Mouse (Mus musculus): ENCODE measurements around the gene 4921524J17Rik. TPM values are rescaled to one million over a fixed set of nuclear protein-coding genes. Genes with fewer than 3 reads are reported as not detected.

Gene 4921524J17Rik
- polyA plus RNA-seq, 1 experiment from 2014 or later = 15.6 TPM

- Histone ChIP-seq H3K4me2 (peak overlapping the region; percentile 74), H3K4me3 (replicated peaks) (peak overlapping the region; percentile 65), H3K9me3 (replicated peaks) (no peaks in the 10 kb centered on the region), H3K36me3 (replicated peaks) (peaks cover 4% of the 10 kb centered on the region; the same call in 1 of the 2 replicates), H3K27ac (replicated peaks) (peak overlapping the region; percentile 99), H3K9ac (peak overlapping the region; percentile 75), H3K27me3 (no peaks in the 10 kb centered on the region), H3K4me1 (replicated peaks) (peaks cover 77% of the 10 kb centered on the region)
- WGBS (ENCODE audit: insufficient replicate concordance) = 8% methylated on average over 8 of the region's 8 CpGs
- peak; percentile 91 for ATAC-seq (ENCODE audit: insufficient read depth)
These were observed 51.8 kb downstream of the 4921524J17Rik start for GRCm38 (mm10) chr8:85380824-85381209.

GRCm38 (mm10) chr8:85380123-85380823 lies 52.4 kb downstream of the 4921524J17Rik start:
- peak; percentile 51 for ATAC-seq (ENCODE audit: insufficient read depth)
- H3K27me3 ChIP-seq = no peaks in the 10 kb centered on the region
- 25% methylated on average over 10 of the region's 10 CpGs for WGBS (ENCODE audit: insufficient replicate concordance)
- H3K9ac ChIP-seq = peak overlapping the region; percentile 75
- peaks cover 82% of the 10 kb centered on the region for H3K4me1 ChIP-seq (replicated peaks)
- peak overlapping the region; percentile 74 for H3K4me2 ChIP-seq
- H3K36me3 ChIP-seq (replicated peaks) = peaks cover 4% of the 10 kb centered on the region; the same call in 1 of the 2 replicates
- no peaks in the 10 kb centered on the region for H3K9me3 ChIP-seq (replicated peaks)
- H3K27ac ChIP-seq (replicated peaks) = peak overlapping the region; percentile 99
- H3K4me3 ChIP-seq (replicated peaks) = peak overlapping the region; percentile 65

DNA sequence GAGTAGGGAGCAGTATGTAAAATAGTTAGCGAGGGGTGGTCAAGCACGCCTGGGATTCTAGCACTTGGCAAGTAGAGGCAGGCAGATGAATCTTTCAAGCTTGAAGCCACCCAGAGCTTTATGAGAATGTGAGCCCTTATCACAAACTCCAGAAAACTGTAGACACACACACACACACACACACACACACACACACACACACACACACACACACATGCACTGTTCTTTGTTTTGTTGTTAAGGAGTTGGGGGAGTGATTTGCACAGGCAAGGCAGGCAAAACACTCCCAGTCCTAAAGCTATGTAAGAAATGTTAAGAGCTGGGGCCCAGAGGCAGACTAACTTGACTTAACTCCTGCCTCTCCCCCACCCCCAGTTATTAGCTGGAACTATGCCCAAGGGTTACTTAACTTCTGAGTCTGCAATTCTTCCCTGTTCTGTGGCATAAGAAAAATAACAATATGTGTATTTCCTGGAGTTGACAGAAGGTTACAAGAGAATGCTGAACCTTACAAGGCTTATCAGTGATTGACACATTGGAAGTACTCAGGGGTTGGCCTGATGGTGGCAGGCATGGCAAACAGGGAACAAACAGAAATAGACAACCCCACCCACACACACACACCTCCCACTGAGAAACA lies 53.4 kb downstream of the 4921524J17Rik start:
- H3K27ac ChIP-seq (replicated peaks) = peak overlapping the region; percentile 99
- peak overlapping the region; percentile 75 for H3K9ac ChIP-seq
- H3K4me2 ChIP-seq = peak overlapping the region; percentile 74
- H3K9me3 ChIP-seq (replicated peaks) = no peaks in the 10 kb centered on the region
- H3K4me1 ChIP-seq (replicated peaks) = peaks cover 91% of the 10 kb centered on the region
- H3K27me3 ChIP-seq = no peaks in the 10 kb centered on the region
- WGBS (ENCODE audit: insufficient replicate concordance) = 7% methylated on average over 2 of the region's 2 CpGs
- H3K4me3 ChIP-seq (replicated peaks) = peak overlapping the region; percentile 65
- peak; percentile 76 for ATAC-seq (ENCODE audit: insufficient read depth)
- peaks cover 7% of the 10 kb centered on the region for H3K36me3 ChIP-seq (replicated peaks)

DNA sequence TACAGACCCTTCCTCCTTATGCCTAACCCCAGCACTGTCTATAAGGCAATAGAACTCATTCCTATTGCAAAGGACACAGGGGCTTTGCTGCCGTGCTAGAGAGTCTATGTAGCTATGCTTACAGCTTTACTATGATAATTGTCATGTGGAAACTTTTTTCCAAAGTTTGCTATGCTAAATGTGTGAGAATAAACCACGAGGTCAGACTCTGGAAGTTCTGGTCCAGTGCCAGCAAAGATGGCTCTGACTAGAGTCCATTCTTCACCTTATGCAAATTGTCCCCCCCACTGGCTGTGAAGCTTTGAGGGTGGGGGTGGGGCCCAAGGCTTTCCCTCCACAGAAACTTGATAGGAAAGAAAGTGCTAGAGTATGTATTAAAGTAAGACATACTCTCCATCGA lies 56.1 kb downstream of the 4921524J17Rik start:
- Histone ChIP-seq H3K27me3 (no peaks in the 10 kb centered on the region), H3K9ac (no peak overlapping the region)

GRCm38 (mm10) chr8:85374286-85374685 lies 58.3 kb downstream of the 4921524J17Rik start:
- Histone ChIP-seq H3K9me3 (replicated peaks) (no peaks in the 10 kb centered on the region), H3K4me1 (replicated peaks) (peaks cover 54% of the 10 kb centered on the region), H3K27ac (replicated peaks) (no peak overlapping the region), H3K9ac (no peak overlapping the region), H3K4me3 (replicated peaks) (no peak overlapping the region), H3K36me3 (replicated peaks) (peaks cover 31% of the 10 kb centered on the region), H3K27me3 (no peaks in the 10 kb centered on the region), H3K4me2 (no peak overlapping the region)
- ATAC-seq (ENCODE audit: insufficient read depth) = no peak
- 73% methylated on average over 4 of the region's 4 CpGs for WGBS (ENCODE audit: insufficient replicate concordance)

More for the DNA sequence above, 56.1 kb downstream of the 4921524J17Rik start:
- Histone ChIP-seq H3K4me1 (replicated peaks) (peaks cover 75% of the 10 kb centered on the region), H3K36me3 (replicated peaks) (peaks cover 19% of the 10 kb centered on the region), H3K27ac (replicated peaks) (peak overlapping the region; percentile 2), H3K9me3 (replicated peaks) (no peaks in the 10 kb centered on the region), H3K4me2 (no peak overlapping the region), H3K4me3 (replicated peaks) (no peak overlapping the region)
- WGBS (ENCODE audit: insufficient replicate concordance) = 61% methylated on average over 3 of the region's 3 CpGs
- no peak for ATAC-seq (ENCODE audit: insufficient read depth)

GRCm38 (mm10) chr8:85373435-85374039 lies 59.1 kb downstream of the 4921524J17Rik start:
- H3K4me3 ChIP-seq (replicated peaks) = no peak overlapping the region
- peaks cover 54% of the 10 kb centered on the region for H3K4me1 ChIP-seq (replicated peaks)
- ATAC-seq (ENCODE audit: insufficient read depth) = no peak
- H3K36me3 ChIP-seq (replicated peaks) = peaks cover 36% of the 10 kb centered on the region
- H3K4me2 ChIP-seq = no peak overlapping the region
- no peaks in the 10 kb centered on the region for H3K27me3 ChIP-seq
- WGBS (ENCODE audit: insufficient replicate concordance) = 28% methylated on average over 5 of the region's 5 CpGs
- peak overlapping the region; percentile 62 for H3K27ac ChIP-seq (replicated peaks)
- no peaks in the 10 kb centered on the region for H3K9me3 ChIP-seq (replicated peaks)
- H3K9ac ChIP-seq = no peak overlapping the region; the same call in 1 of the 2 replicates

DNA sequence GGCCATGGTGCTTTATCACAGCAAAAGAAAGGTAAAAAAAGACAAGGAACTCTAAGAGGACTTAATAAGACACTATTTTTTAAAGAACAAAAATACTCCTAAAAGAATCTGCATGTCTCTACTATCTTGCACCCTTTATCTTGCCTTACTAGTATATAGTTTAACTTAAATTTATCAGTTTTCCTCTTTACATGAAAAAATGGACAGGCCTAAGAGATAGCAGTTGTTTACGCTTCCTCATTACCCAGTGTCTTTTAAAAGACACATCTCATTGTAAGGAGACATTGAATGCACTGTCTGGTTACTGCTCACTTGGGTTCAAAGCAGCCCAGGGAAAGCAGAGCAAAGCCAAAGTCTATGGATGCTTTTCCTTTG lies 60.2 kb downstream of the 4921524J17Rik start:
- peaks cover 36% of the 10 kb centered on the region for H3K36me3 ChIP-seq (replicated peaks)
- H3K4me2 ChIP-seq = no peak overlapping the region
- H3K27me3 ChIP-seq = no peaks in the 10 kb centered on the region
- peaks cover 51% of the 10 kb centered on the region for H3K4me1 ChIP-seq (replicated peaks)
- no peak overlapping the region for H3K4me3 ChIP-seq (replicated peaks)
- H3K9ac ChIP-seq = no peak overlapping the region
- H3K9me3 ChIP-seq (replicated peaks) = no peaks in the 10 kb centered on the region
- no peak for ATAC-seq (ENCODE audit: insufficient read depth)
- H3K27ac ChIP-seq (replicated peaks) = peak overlapping the region; percentile 41; the same call in 1 of the 2 replicates
- WGBS (ENCODE audit: insufficient replicate concordance) = 43% methylated on average over 1 of the region's 1 CpGs

- peaks cover 50% of the 10 kb centered on the region for H3K4me1 ChIP-seq (replicated peaks)
- peaks cover 34% of the 10 kb centered on the region for H3K36me3 ChIP-seq (replicated peaks)
- H3K27me3 ChIP-seq = no peaks in the 10 kb centered on the region
- no peaks in the 10 kb centered on the region for H3K9me3 ChIP-seq (replicated peaks)
- no peak overlapping the region; the same call in 1 of the 2 replicates for H3K27ac ChIP-seq (replicated peaks)
- 72% methylated on average over 5 of the region's 5 CpGs for WGBS (ENCODE audit: insufficient replicate concordance)
- no peak for ATAC-seq (ENCODE audit: insufficient read depth)
- H3K4me3 ChIP-seq (replicated peaks) = no peak overlapping the region
- no peak overlapping the region for H3K9ac ChIP-seq
- no peak overlapping the region for H3K4me2 ChIP-seq
These were observed 60.7 kb downstream of the 4921524J17Rik start for GRCm38 (mm10) chr8:85371736-85372464.

DNA sequence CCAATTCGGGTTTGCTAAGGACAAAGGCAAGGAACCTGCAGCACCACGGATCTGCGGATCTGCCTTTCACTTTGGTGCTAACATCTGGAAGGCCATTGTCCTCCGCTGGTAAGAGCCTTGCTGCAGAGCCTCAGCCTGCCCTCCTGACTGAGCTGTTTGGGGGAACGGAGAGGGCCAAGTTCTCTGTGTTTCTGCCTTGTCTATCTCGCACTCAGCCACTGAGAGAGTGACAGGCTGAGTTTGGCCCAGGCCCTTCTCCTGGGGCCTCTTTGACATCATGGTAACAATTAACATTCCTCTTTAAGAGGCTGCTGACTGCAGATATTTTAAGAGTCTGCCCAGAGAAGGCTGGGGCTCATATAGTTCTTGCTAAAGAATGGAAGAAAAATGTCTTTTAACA lies 67.5 kb downstream of the 4921524J17Rik start:
- peak overlapping the region; percentile 42; the same call in 1 of the 2 replicates for H3K27ac ChIP-seq (replicated peaks)
- 64% methylated on average over 6 of the region's 6 CpGs for WGBS (ENCODE audit: insufficient replicate concordance)
- no peak overlapping the region for H3K9ac ChIP-seq
- no peaks in the 10 kb centered on the region for H3K9me3 ChIP-seq (replicated peaks)
- no peaks in the 10 kb centered on the region for H3K27me3 ChIP-seq
- H3K4me3 ChIP-seq (replicated peaks) = no peak overlapping the region
- H3K4me1 ChIP-seq (replicated peaks) = peaks cover 50% of the 10 kb centered on the region
- no peak for ATAC-seq (ENCODE audit: insufficient read depth)
- no peak overlapping the region for H3K4me2 ChIP-seq
- H3K36me3 ChIP-seq (replicated peaks) = peaks cover 19% of the 10 kb centered on the region

DNA sequence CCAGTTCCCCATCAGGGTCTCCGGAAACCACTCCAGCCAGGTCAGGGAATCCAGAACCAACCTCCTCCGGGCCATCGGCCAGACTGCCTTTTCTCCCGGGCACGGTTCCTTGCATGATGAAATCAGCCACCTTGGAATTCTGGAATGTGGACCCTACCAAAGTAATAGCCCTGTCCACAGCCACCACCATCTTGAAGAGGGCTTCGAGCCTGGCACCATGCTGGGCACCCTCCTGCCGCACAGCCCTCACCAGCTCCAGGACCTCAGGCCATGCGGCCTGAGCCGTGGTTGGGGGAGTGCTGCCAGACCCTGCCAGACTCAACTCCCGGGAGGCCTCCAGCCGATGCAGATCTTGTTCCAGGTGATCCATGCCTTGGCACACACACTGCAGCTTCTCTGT lies 68.0 kb downstream of the 4921524J17Rik start:
- Histone ChIP-seq H3K4me3 (replicated peaks) (no peak overlapping the region), H3K27me3 (no peaks in the 10 kb centered on the region), H3K4me1 (replicated peaks) (peaks cover 50% of the 10 kb centered on the region), H3K4me2 (no peak overlapping the region), H3K9ac (no peak overlapping the region), H3K36me3 (replicated peaks) (peaks cover 23% of the 10 kb centered on the region), H3K9me3 (replicated peaks) (no peaks in the 10 kb centered on the region), H3K27ac (replicated peaks) (peak overlapping the region; percentile 42; the same call in 1 of the 2 replicates)
- 86% methylated on average over 11 of the region's 11 CpGs for WGBS (ENCODE audit: insufficient replicate concordance)
- ATAC-seq (ENCODE audit: insufficient read depth) = no peak
